Mouse (Mus musculus): Measurements from ENCODE around the gene Tiam1.

Gene Tiam1

GRCm38 (mm10) chr16:90142574-90143415 is 774 bp downstream of the Tiam1 start:
- DNase-seq: peak; percentile 29

- DNase-seq: peak; percentile 14
Observed at GRCm38 (mm10) chr16:90142247-90142573, 1.4 kb downstream of the Tiam1 start.

GRCm38 (mm10) chr16:90141556-90141955 is 2.0 kb downstream of the Tiam1 start:
- DNase-seq: no peak

GRCm38 (mm10) chr16:90140571-90140970 is 3.0 kb downstream of the Tiam1 start:
- DNase-seq: no peak

- no peak for DNase-seq
Observed at GRCm38 (mm10) chr16:90139696-90140095, 3.9 kb downstream of the Tiam1 start.

- no peak for DNase-seq
Observed at GRCm38 (mm10) chr16:90138151-90138550, 5.4 kb downstream of the Tiam1 start.

- no peak for DNase-seq
Observed at GRCm38 (mm10) chr16:90137175-90137574, 6.4 kb downstream of the Tiam1 start.

- DNase-seq: no peak
Observed at GRCm38 (mm10) chr16:90135580-90135979, 8.0 kb downstream of the Tiam1 start.

GRCm38 (mm10) chr16:90134351-90134750 is 9.2 kb downstream of the Tiam1 start:
- DNase-seq: no peak

- DNase-seq: no peak
Observed at GRCm38 (mm10) chr16:90132816-90133215, 10.8 kb downstream of the Tiam1 start.

- no peak for DNase-seq
Observed at GRCm38 (mm10) chr16:90132331-90132730, 11.2 kb downstream of the Tiam1 start.

GRCm38 (mm10) chr16:90128817-90129587 is 14.6 kb downstream of the Tiam1 start:
- DNase-seq: no peak

- no peak for DNase-seq
Observed at GRCm38 (mm10) chr16:90128361-90128760, 15.2 kb downstream of the Tiam1 start.

- DNase-seq: no peak
Observed at GRCm38 (mm10) chr16:90125318-90126314, 18.0 kb downstream of the Tiam1 start.

GRCm38 (mm10) chr16:90123091-90123490 is 20.5 kb downstream of the Tiam1 start:
- no peak for DNase-seq

GRCm38 (mm10) chr16:90122439-90122838 is 21.1 kb downstream of the Tiam1 start:
- no peak for DNase-seq

GRCm38 (mm10) chr16:90121799-90122198 is 21.8 kb downstream of the Tiam1 start:
- no peak for DNase-seq

- no peak for DNase-seq
Observed at GRCm38 (mm10) chr16:90119969-90120368, 23.6 kb downstream of the Tiam1 start.

GRCm38 (mm10) chr16:90116637-90117182 is 26.9 kb downstream of the Tiam1 start:
- no peak for DNase-seq

- DNase-seq: no peak
Observed at GRCm38 (mm10) chr16:90112577-90113155, 30.9 kb downstream of the Tiam1 start.

- no peak for DNase-seq
Observed at GRCm38 (mm10) chr16:90109500-90109899, 34.1 kb downstream of the Tiam1 start.

All from kidney, adult 11 months (tissue).